Mouse (Mus musculus): ENCODE measurements around the gene Plcxd3. TPM values are rescaled to one million over a fixed set of nuclear protein-coding genes. Genes with fewer than 3 reads are reported as not detected.

Gene Plcxd3
- 10 to 100 TPM; 32.8 to 33.6 TPM for total RNA-seq (2021)
- long read RNA-seq, experiment 1, transcript Plcxd3-201 (3 exons, 1,851 nt) = major isoform, 9 of 14 reads
- long read RNA-seq, experiment 1, partial matches to known transcripts = 1 of 14 reads
- long read RNA-seq, experiment 1, other reads (novel, unspliced or antisense) = 4 of 14 reads
- long read RNA-seq, experiment 2, partial matches to known transcripts = 0 of 7 reads
- long read RNA-seq, experiment 2, other reads (novel, unspliced or antisense) = 3 of 7 reads

GRCm38 (mm10) chr15:4375423-4376220 lies at the start of gene Plcxd3:
TSS of gene Plcxd3 (plus strand) at chr15:4375491.
- peak; percentile 26 to 45 for DNase-seq (ENCODE audit: low spot score in 2 of 2)

- no peak for DNase-seq (ENCODE audit: low spot score in 2 of 2)
These were observed 43.4 kb upstream of the Plcxd3 start for GRCm38 (mm10) chr15:4331867-4332266.

GRCm38 (mm10) chr15:4341620-4342019 lies 33.7 kb upstream of the Plcxd3 start:
- DNase-seq (ENCODE audit: low spot score in 2 of 2) = no peak

GRCm38 (mm10) chr15:4348816-4349553 lies 26.3 kb upstream of the Plcxd3 start:
- DNase-seq (ENCODE audit: low spot score in 2 of 2) = no peak

- DNase-seq (ENCODE audit: low spot score in 2 of 2) = no peak
These were observed 18.9 kb upstream of the Plcxd3 start for GRCm38 (mm10) chr15:4356397-4356796.

GRCm38 (mm10) chr15:4357706-4358105 lies 17.6 kb upstream of the Plcxd3 start:
- no peak for DNase-seq (ENCODE audit: low spot score in 2 of 2)

GRCm38 (mm10) chr15:4367801-4368200 lies 7.5 kb upstream of the Plcxd3 start:
- no peak for DNase-seq (ENCODE audit: low spot score in 2 of 2)

- DNase-seq (ENCODE audit: low spot score in 2 of 2) = no peak
These were observed 769 bp upstream of the Plcxd3 start for GRCm38 (mm10) chr15:4374453-4374990.

- no peak for DNase-seq (ENCODE audit: low spot score in 2 of 2)
These were observed 264 bp upstream of the Plcxd3 start for GRCm38 (mm10) chr15:4375031-4375422.

- no peak for DNase-seq (ENCODE audit: low spot score in 2 of 2)
These were observed 935 bp downstream of the Plcxd3 start for GRCm38 (mm10) chr15:4376221-4376631.

GRCm38 (mm10) chr15:4378766-4379165 lies 3.5 kb downstream of the Plcxd3 start:
- DNase-seq (ENCODE audit: low spot score in 2 of 2) = no peak

GRCm38 (mm10) chr15:4387774-4388173 lies 12.5 kb downstream of the Plcxd3 start:
- no peak for DNase-seq (ENCODE audit: low spot score in 2 of 2)

GRCm38 (mm10) chr15:4400096-4400495 lies 24.8 kb downstream of the Plcxd3 start:
- no peak for DNase-seq (ENCODE audit: low spot score in 2 of 2)

GRCm38 (mm10) chr15:4411333-4411732 lies 36.0 kb downstream of the Plcxd3 start:
- no peak for DNase-seq (ENCODE audit: low spot score in 2 of 2)

- DNase-seq (ENCODE audit: low spot score in 2 of 2) = no peak
These were observed 64.8 kb downstream of the Plcxd3 start for GRCm38 (mm10) chr15:4440081-4440480.

- no peak for DNase-seq (ENCODE audit: low spot score in 2 of 2)
These were observed 120.9 kb downstream of the Plcxd3 start for GRCm38 (mm10) chr15:4496182-4496581.

GRCm38 (mm10) chr15:4496984-4497383 lies 121.7 kb downstream of the Plcxd3 start:
- no peak for DNase-seq (ENCODE audit: low spot score in 2 of 2)

GRCm38 (mm10) chr15:4498036-4498435 lies 122.7 kb downstream of the Plcxd3 start:
- peak; percentile 28 to 59 for DNase-seq (ENCODE audit: low spot score in 2 of 2)

GRCm38 (mm10) chr15:4503366-4503765 lies 128.1 kb downstream of the Plcxd3 start:
- no peak for DNase-seq (ENCODE audit: low spot score in 2 of 2)

- no peak for DNase-seq (ENCODE audit: low spot score in 2 of 2)
These were observed 128.5 kb downstream of the Plcxd3 start for GRCm38 (mm10) chr15:4503826-4504225.

- DNase-seq (ENCODE audit: low spot score in 2 of 2) = no peak
These were observed 139.4 kb downstream of the Plcxd3 start for GRCm38 (mm10) chr15:4514724-4515123.

- no peak for DNase-seq (ENCODE audit: low spot score in 2 of 2)
These were observed 149.3 kb downstream of the Plcxd3 start for GRCm38 (mm10) chr15:4524598-4524997.

All from left cerebral cortex, adult 18-20 months (tissue).